Mouse (Mus musculus) layer of hippocampus, postnatal 25 days (tissue): ENCODE data around the gene Tia1. TPM values are rescaled to one million over a fixed set of nuclear protein-coding genes. Genes with fewer than 3 reads are reported as not detected.

Experiments used
- DNase-seq, 2 experiments: peaks; one replicate each; pipeline ENCODE4 v3.0.0; 2022; ENCODE audit warnings: mixed read lengths in 2 of 2, low spot score in 1 of 2; ENCODE audit errors: extremely low spot score in 1 of 2
- total RNA-seq, 2 experiments: library from RNA; stranded (reverse); gene quantifications; 2 replicates each; pipeline ENCODE4 v1.2.3; 2021

The Tia1 gene
- total RNA-seq, 2 experiments from 2014 or later = 114 to 168 TPM

DNA sequence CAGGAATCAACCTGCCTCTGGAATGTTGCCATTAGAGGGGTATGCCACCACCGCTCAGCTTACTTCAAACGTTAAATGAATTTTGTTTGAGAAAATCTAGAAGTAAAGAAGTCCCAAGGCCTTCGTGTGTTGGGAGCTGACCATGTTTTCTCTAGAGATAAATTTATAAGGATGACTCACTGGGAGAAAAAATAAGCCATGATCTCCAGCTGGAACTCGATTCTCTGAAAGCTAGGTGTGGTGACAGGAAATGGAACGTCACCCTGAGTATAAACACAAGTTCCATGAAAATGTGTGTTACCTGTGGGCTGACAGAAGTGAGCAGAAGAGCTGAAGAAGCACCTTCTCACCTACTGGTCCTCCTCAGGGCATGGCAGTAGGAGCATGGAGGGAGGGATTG lies 72.9 kb downstream of the Tia1 start:
- no peak for DNase-seq

DNA sequence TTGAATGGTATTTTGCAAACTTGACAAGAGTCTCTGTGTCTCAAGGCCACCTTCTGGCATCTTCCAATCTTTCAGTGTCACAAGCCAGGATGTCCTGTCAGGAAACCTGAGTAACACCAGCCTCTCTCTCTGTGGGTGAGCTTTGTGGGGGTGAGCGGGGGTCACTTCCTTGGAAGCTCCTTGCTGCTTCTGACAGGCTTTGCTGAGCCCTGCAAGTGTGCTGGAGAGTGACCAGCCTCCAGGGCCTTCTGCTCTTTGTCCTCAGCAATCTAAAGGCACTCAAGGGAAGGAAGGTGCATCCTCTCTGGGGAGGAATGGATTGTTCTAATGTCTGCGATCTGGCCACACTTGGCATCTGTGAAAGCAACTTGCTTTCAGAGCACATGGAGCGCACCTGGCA lies 75.3 kb downstream of the Tia1 start:
- DNase-seq = no peak

DNA sequence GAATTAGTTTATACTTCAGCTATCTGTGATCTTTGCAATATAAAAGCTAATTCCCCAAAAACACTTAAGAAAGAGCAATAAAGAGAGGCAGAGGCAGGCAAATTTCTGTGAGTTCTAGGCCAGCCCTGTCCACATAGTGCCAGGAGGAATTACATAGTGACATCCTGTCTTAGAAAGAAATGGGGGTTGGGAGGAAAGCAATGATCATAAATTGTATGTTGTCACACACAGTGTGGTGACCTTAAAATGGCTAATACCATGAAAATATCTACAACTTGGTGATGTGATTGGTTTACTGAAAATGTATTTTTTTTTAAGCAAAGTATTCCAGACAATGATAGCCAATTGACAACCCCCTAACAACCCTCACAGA lies 75.8 kb downstream of the Tia1 start:
- DNase-seq = no peak

DNA sequence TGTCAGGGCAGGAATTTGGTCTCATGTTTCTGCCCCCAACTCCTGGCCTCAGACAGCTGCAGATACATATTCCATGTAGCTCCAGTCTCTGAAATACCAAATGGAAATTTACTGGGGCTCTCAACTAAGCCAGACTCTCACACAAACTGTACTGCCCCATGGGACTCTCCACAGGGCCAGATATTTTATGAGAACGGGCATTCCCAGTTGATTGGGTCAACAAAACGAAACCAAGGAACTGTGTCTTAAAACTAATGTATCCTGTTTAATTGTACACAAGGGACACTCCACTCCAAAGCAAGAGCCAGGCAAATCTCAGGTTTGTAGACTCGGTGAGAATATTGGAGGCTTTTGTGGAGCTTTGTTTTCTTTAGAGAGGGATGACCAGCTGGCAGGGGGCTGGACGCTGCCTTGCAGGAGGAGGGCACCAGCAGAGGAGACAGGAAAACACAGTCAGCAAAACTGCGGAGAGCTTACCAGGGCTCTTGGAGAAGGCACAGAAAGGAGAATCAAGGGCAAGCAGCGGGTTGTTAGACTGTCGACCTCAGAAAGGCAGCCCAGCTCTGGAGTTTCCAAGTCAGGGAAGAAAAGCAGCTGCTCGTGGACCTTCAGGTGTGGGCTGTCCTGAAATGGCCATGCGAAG lies 76.3 kb downstream of the Tia1 start:
- DNase-seq = no peak

DNA sequence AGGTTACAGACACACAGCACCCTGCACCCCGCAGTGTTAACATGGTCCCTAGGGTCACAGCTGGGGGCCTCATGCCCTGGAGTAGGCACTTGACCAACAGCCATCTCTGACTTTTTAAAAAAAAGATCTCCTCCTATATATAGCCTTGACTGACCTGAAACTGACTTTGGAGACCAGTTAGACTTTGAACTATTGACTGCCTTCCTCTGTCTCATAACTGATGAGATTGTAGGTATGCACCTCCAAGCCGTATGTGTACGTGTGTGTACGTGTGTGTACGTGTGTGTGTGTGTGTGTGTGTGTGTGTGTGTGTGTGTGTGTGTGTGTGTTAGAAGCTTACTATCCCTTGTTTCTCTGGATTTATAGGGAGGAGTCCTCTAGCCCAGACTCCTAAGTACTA lies 77.9 kb downstream of the Tia1 start:
- DNase-seq = no peak

Other genes starting within 250 kb of the Tia1 start
- 10 to 100 TPM; 34.1 to 36.6 TPM for gene Tgfa, start 209.0 kb upstream of the Tia1 start, total RNA-seq
- gene Fam136a, start 38.6 kb upstream of the Tia1 start, total RNA-seq = 10 to 100 TPM; 32.8 TPM
- 10 to 100 TPM; 77.8 to 78.4 TPM for gene Snrpg, start 32.9 kb upstream of the Tia1 start, total RNA-seq
- 100 to 1,000 TPM in 1 of 2 experiments, 10 to 100 TPM in 1; 96.7 to 126 TPM for gene Pcyox1, start 7.1 kb upstream of the Tia1 start, total RNA-seq
- gene Gm44790, start 22.4 kb downstream of the Tia1 start, total RNA-seq = 1 to 10 TPM in 1 of 2 experiments, under 1 TPM in 1; 0.92 to 3.0 TPM
- gene C87436, start 34.2 kb downstream of the Tia1 start, total RNA-seq = 10 to 100 TPM; 16.1 to 17.4 TPM
- 100 to 1,000 TPM; 187 to 192 TPM for gene Pcbp1, start 122.1 kb downstream of the Tia1 start, total RNA-seq
- gene Asprv1, start 223.9 kb downstream of the Tia1 start, total RNA-seq = 1 to 10 TPM; 1.4 to 1.5 TPM